Mouse (Mus musculus): ENCODE results near the gene Nlrp2. TPM values are rescaled to one million over a fixed set of nuclear protein-coding genes. Genes with fewer than 3 reads are reported as not detected.

Nlrp2 gene
- polyA plus RNA-seq (2017; shearing (Covaris generic)) = not detected

DNA sequence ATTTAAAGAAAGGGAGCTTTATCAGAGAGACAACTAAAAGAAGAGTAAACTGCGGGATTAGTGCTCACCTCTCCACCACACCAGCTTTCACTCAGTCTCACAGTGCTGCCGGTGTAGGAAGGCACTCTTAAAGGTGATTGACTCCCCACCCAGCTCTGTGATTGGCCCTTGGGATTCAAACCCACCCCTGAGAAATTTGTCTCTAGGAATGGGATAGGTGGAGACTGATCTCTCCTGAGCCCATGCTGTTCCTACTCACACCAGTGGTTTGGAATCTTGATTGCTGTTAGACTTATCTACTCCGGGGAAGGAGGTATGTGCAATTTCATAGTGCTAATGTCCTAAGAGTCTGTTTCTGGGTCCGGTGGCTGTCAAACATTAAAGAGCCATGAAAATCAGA lies at the start of gene Nlrp2:
Gene Nlrp2, minus strand, starts transcription at position 101 of the 400 bp plus-strand sequence.
- no peak for ATAC-seq

DNA sequence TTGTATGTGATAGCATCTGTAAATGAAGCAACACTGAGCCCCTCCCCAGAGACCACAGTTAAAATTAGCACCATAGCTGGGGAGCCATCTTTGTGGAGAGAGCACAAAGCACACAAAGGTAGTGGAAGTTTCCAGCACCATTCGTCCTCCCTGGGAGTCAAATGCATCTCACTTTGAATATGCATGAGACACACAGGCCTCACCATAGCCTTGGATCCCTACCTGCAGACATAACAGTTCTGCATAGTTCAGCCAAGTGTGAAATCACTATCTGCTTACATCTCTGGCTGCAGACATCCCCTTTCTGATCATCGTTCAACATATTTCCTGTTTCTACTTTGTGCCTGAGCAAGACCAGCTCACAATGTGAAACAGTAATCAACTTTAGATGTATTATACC lies 15.9 kb upstream of the Nlrp2 start:
- ATAC-seq = no peak

DNA sequence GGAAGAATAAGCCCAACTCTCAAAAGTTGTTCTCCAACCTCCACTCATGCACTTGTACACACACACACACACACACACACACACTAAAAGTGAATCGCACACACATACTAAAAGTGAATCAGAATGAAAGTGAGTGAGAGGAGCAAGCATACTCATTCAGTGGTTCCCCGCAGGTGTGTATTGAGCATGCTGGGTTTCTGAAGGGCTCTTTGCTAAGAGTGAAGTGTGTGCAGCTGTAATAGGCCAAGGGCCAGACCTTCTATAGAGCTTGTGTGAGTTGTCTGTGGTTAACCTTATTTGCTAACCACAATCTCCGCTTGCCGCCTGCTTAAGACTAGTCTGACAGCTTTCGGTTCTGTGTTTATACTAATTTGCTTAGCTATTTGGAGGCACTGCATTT lies 12.8 kb upstream of the Nlrp2 start:
- peak; percentile 43 for ATAC-seq

DNA sequence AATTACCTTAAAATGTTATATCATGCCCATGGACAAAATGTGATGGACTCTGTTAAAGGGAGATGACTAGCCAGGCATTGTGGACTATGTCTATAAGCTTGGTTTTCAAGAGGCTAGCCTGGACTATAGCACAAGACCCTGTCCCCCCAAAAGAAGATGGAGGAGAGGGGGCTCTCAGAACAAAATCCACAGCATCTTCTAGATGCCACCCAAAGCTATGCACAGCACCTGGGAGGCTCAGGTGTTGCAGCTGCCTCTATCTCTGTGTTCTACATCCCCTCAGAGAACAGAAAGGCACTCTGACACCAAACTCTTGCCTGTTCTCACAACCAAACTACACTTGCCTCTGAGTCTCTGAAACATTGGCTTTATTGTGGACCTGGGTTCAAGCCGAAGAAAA lies 598 bp downstream of the Nlrp2 start, which contains the start of gene Gm5065:
Gene Gm5065, plus strand, starts transcription at position 301 of the 400 bp plus-strand sequence.
- ATAC-seq = no peak

DNA sequence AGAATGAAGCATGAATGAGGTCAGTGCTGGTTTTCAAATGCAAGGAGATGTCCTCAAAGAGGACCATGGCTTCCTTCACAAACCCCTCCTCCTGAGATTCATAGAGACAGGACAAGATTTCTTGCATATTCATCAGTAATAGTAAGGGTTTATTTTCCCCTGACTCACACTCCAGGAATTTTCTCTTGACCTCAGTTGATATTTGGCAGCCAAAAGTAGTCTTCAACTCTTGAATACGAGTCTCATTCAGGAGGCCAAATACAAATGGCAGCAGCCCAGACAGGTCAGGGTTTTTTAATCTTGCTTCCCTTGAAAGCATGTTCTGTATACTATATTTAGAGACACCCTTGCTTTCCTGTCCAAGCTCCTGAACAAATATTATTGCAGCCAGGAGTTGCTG lies 23.3 kb downstream of the Nlrp2 start:
- ATAC-seq = no peak

DNA sequence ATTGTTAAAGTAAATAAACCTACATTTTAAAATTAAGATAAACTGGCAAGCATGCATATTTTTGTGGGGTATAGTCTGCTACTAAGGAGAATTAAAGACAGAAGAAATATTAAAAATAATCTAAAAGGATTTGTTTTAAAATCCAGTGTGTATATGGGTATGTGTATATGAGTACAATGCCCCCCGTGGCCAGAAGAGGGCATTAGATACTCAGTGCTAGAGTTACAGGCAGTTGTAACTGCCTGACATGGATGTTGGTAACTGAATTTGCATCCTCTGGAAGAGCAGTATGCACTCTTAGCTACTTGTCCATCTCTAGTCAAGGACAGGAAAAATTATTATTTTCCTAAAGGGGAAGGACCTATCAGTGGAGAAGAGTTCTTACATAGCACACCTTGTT lies 62.6 kb downstream of the Nlrp2 start:
- no peak for ATAC-seq

DNA sequence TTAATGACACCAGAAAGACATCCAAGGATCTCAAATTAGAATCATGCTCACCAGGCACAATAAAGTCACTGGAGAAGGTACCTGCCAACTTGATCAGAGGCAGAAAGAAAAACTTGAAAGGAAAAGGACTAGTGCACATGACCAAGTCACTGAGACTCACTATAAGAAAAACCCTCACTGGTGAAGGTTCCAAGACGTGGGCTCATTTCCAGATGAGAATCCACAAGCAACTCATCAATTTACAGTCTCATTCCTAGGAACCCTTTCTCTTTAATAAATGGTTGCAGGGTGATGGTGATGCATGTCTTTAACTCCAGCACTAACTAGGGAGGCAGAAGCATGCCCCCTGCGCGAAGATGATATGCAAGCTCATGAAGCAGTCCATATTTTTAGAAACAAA lies 87.8 kb downstream of the Nlrp2 start:
- ATAC-seq = no peak

Other genes with a start within 250 kb of the Nlrp2 start
- gene Rfpl4, start 234.1 kb downstream of the Nlrp2 start, polyA plus RNA-seq (2017; shearing (Covaris generic)) = under 1 TPM in 1 of 2 experiments, not detected in 1; 0.51 TPM
- under 1 TPM in 1 of 2 experiments, not detected in 1; 0.44 TPM for gene Rasl2-9, start 225.1 kb downstream of the Nlrp2 start, polyA plus RNA-seq (2017; shearing (Covaris generic))
- gene Vmn1r55, start 201.4 kb downstream of the Nlrp2 start, polyA plus RNA-seq (2017; shearing (Covaris generic)) = under 1 TPM in 1 of 2 experiments, not detected in 1; 0.08 TPM
- not detected for gene Vmn1r56, start 154.3 kb downstream of the Nlrp2 start, polyA plus RNA-seq (2017; shearing (Covaris generic))
- gene Vmn1r57, start 132.5 kb downstream of the Nlrp2 start, polyA plus RNA-seq (2017; shearing (Covaris generic)) = not detected
- not detected for gene Gm5065, start 498 bp downstream of the Nlrp2 start, polyA plus RNA-seq (2017; shearing (Covaris generic))
- gene Vmn1r58, start 62.4 kb upstream of the Nlrp2 start, polyA plus RNA-seq (2017; shearing (Covaris generic)) = under 1 TPM in 1 of 2 experiments, not detected in 1; 0.11 TPM
- gene Vmn1r59, start 105.7 kb upstream of the Nlrp2 start, polyA plus RNA-seq (2017; shearing (Covaris generic)) = under 1 TPM in 1 of 2 experiments, not detected in 1; 0.42 TPM
- gene Vmn2r28, start 142.9 kb upstream of the Nlrp2 start, polyA plus RNA-seq (2017; shearing (Covaris generic)) = not detected
- gene Vmn1r60, start 196.3 kb upstream of the Nlrp2 start, polyA plus RNA-seq (2017; shearing (Covaris generic)) = under 1 TPM in 1 of 2 experiments, not detected in 1; 0.07 TPM

Data from CD4-positive, CD25-positive, alpha-beta regulatory T cell, adult 4 months (primary cell).